Mouse (Mus musculus) ovary, postnatal 14 days (tissue): ENCODE measurements around the gene Ick.

Experiments used
- DNase-seq: peaks from one replicate; pipeline ENCODE4 v3.0.0; 2022; ENCODE audit warnings: low spot score

The Ick gene

GRCm38 (mm10) chr9:78105501-78105932 is 3.5 kb upstream of the Ick start:
- DNase-seq, result no peak

GRCm38 (mm10) chr9:78106821-78107220 is 2.2 kb upstream of the Ick start:
- DNase-seq, result no peak

GRCm38 (mm10) chr9:78107582-78107911 is 1.4 kb upstream of the Ick start:
- DNase-seq, result no peak

GRCm38 (mm10) chr9:78107912-78108795 is 838 bp upstream of the Ick start:
- peak; percentile 65 for DNase-seq

- DNase-seq, result no peak
These were observed 664 bp downstream of the Ick start for GRCm38 (mm10) chr9:78109656-78110055.

GRCm38 (mm10) chr9:78111456-78111855 is 2.5 kb downstream of the Ick start:
- DNase-seq, result no peak

- DNase-seq, result peak; percentile 93
These were observed 4.0 kb downstream of the Ick start for GRCm38 (mm10) chr9:78112770-78113537.

GRCm38 (mm10) chr9:78113538-78113885 is 4.5 kb downstream of the Ick start:
- no peak for DNase-seq

- DNase-seq, result no peak
These were observed 6.8 kb downstream of the Ick start for GRCm38 (mm10) chr9:78115746-78116145.

- DNase-seq, result no peak
These were observed 8.7 kb downstream of the Ick start for GRCm38 (mm10) chr9:78117690-78118089.

GRCm38 (mm10) chr9:78121358-78121757 is 12.4 kb downstream of the Ick start:
- no peak for DNase-seq

GRCm38 (mm10) chr9:78121985-78122384 is 13.0 kb downstream of the Ick start:
- DNase-seq, result no peak

- no peak for DNase-seq
These were observed 14.1 kb downstream of the Ick start for GRCm38 (mm10) chr9:78122939-78123712.

- DNase-seq, result no peak
These were observed 15.3 kb downstream of the Ick start for GRCm38 (mm10) chr9:78124297-78124696.

- no peak for DNase-seq
These were observed 17.0 kb downstream of the Ick start for GRCm38 (mm10) chr9:78126007-78126406.

GRCm38 (mm10) chr9:78126643-78127042 is 17.7 kb downstream of the Ick start:
- DNase-seq, result no peak

GRCm38 (mm10) chr9:78135658-78136057 is 26.7 kb downstream of the Ick start:
- no peak for DNase-seq

GRCm38 (mm10) chr9:78138044-78138676 is 29.2 kb downstream of the Ick start:
- no peak for DNase-seq

GRCm38 (mm10) chr9:78139463-78139862 is 30.5 kb downstream of the Ick start:
- DNase-seq, result no peak

GRCm38 (mm10) chr9:78146099-78146498 is 37.1 kb downstream of the Ick start:
- no peak for DNase-seq

GRCm38 (mm10) chr9:78146627-78147026 is 37.6 kb downstream of the Ick start:
- no peak for DNase-seq

- DNase-seq, result no peak
These were observed 39.2 kb downstream of the Ick start for GRCm38 (mm10) chr9:78148149-78148548.
